Mouse (Mus musculus) small intestine, adult 2 months (tissue): Measurements from ENCODE around the gene Map2k5.

Experiments
- CTCF ChIP-seq: fragments of 200-500 bp; IDR thresholded peaks from 2 replicates; pipeline ENCODE4 v1.5.1; 2012; ENCODE audit warnings: low read depth, mild to moderate bottlenecking, control low read depth, inconsistent platforms, low read length, moderate library complexity, mixed read lengths; ENCODE audit not compliant: insufficient replicate concordance, insufficient read length; ENCODE audit errors: extremely low read depth
- POLR2A ChIP-seq: fragments of 200-500 bp; IDR thresholded peaks from 2 replicates; pipeline ENCODE4 v1.6.1; 2012; ENCODE audit warnings: low read depth, mild to moderate bottlenecking, control low read depth, inconsistent platforms, low read length, moderate library complexity

GRCm38 (mm10) chr9:63178296-63178695 is 199.4 kb downstream of the Map2k5 start:
- TF ChIP-seq CTCF (no peak), POLR2A (no peak)
